Mouse (Mus musculus): ENCODE measurements around the gene Psmb2.

The Psmb2 gene

DNA sequence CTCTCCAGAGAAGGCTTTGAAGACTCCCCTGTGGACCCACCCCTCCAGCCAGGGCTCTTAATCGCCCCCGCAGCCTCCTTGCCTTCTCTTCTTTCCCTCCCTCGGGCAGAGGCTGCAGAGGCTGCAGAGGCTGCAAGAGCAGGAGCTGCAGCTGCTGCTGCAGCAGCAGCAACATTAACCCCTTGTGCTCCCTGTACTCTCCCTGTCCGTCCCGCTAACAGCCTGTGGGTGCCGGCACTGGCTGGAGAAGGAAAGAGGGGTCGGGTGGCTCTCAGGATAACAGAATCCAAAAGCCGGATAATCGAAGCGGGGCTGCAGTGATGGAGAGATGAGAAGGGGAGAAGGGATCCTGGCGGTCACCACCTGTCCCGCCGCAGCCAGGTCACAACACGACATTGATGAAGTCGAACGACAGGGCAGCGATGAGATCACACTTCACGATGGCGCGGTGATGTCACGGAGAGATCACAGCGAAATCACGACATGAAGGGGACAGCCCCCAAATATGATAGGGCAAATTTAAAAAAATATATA lies 75.2 kb downstream of the Psmb2 start:
- DNase-seq (ENCODE audit: low read depth, low spot score) = no peak

DNA sequence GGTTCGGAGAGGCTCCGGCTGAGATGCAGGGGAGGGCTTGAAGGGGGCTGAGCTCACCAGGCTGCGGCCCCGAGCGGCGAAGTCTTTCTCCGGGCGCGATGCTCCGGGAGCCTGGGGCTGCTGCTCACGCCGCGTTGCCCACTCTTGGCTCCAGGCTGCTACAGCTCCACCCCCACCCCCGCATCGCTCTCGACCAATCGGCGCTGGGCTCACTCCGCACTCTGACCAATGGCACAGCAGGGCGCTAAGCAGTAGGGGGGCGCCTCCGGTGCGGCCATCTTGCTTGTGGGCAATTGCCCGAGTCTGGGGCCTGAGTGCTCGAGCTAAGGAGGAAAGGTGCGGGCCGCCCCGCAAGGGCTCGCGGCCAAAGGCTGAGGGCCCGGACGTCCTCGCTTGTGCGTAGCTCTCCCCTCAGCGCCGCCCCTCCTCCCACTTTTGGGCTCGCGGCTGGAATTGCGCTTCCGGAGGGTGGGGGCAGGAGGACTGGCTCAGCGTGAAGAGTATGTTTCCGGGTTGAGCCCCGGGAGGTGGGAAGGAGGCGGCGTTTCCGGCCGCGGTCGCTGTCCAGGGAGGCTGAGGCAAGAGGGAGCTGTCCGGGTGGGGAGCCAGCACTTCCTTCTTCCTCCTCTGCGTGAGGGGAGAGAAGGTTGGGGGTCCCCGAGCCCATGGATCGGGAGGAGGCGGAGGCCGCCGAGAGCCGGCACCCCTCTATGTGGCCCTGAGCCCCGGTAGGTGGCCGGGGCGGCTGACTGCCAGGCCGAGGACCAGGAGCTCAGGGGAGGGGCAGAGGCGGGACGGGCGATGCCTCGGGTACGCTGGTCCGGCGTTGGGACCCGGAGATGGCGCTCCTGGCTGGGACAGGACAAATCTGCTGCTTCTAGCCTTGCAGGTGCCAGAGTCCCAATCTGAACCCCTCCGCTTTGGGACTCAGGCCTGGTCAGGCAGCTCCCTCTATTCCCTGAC lies 76.1 kb downstream of the Psmb2 start, which contains the start of the genes Ncdn and AU040320:
Ncdn (minus strand) TSS at position 171 of the 963 bp plus-strand sequence.
AU040320 (plus strand) TSS at position 277 of the 963 bp plus-strand sequence.
- peak; percentile 93 for DNase-seq (ENCODE audit: low read depth, low spot score)

DNA sequence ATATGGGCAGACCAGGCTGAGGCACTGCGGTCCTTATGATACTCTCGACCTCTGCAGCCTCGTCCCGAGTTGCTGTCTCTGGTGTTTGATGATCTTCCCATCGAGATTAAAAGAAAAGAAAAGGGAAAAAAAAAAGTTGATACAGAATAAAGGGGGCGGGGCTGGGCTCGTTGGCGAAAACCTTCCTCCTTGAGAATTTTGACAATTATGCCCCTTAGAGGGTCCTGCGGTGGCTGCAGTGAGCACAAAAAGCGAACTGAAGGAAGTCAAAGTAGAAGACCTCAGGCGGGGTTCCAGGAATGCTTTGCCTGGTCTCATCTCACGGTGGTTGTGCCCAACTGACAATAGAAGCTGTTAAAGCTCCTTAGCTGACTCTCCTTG lies 76.8 kb downstream of the Psmb2 start:
- DNase-seq (ENCODE audit: low read depth, low spot score) = no peak

- DNase-seq (ENCODE audit: low read depth, low spot score) = no peak
Observed at GRCm38 (mm10) chr4:126754736-126755374, 77.4 kb downstream of the Psmb2 start.

GRCm38 (mm10) chr4:126756766-126757165 lies 79.3 kb downstream of the Psmb2 start:
- no peak for DNase-seq (ENCODE audit: low read depth, low spot score)

GRCm38 (mm10) chr4:126758299-126758698 lies 80.9 kb downstream of the Psmb2 start:
- no peak for DNase-seq (ENCODE audit: low read depth, low spot score)

Measured in skeletal muscle tissue, adult 2 months (tissue).